Mouse (Mus musculus): Measurements from ENCODE around the gene Mmp24. TPM values are rescaled to one million over a fixed set of nuclear protein-coding genes. Genes with fewer than 3 reads are reported as not detected.
A peak's percentile ranks its signal among the peaks of the same experiment; 100 is the strongest.

Mmp24 gene
- polyA plus RNA-seq, 1 experiment from 2014 or later, result 0.04 TPM

GRCm38 (mm10) chr2:155756855-155757566, 18.1 kb upstream of the Mmp24 start:
- WGBS (ENCODE audit: insufficient replicate concordance), result 58% methylated on average over 14 of the region's 14 CpGs
- no peak overlapping the region for H3K4me2 ChIP-seq
- no peaks in the 10 kb centered on the region for H3K9me3 ChIP-seq (replicated peaks; ENCODE audit: control insufficient read depth, low read length)
- peaks cover 9% of the 10 kb centered on the region for H3K27me3 ChIP-seq (ENCODE audit: control insufficient read depth, insufficient read depth, low read length)
- no peak overlapping the region for H3K4me3 ChIP-seq (ENCODE audit: low read depth, low read length)
- H3K27ac ChIP-seq (ENCODE audit: low read depth, low read length), result no peak overlapping the region
- no peak overlapping the region for H3K9ac ChIP-seq (ENCODE audit: low read depth, low read length)
- no peaks in the 10 kb centered on the region for H3K4me1 ChIP-seq (ENCODE audit: control insufficient read depth, insufficient read depth, low read length)
- no peak for ATAC-seq (replicated peaks; ENCODE audit: insufficient number of reproducible peaks, low FRiP score, low TSS enrichment)
- H3K36me3 ChIP-seq (ENCODE audit: control insufficient read depth, insufficient read depth, low read length), result no peaks in the 10 kb centered on the region

- no peak overlapping the region for H3K27ac ChIP-seq (ENCODE audit: low read depth, low read length)
- no peak overlapping the region for H3K9ac ChIP-seq (ENCODE audit: low read depth, low read length)
- H3K36me3 ChIP-seq (ENCODE audit: control insufficient read depth, insufficient read depth, low read length), result no peaks in the 10 kb centered on the region
- no peaks in the 10 kb centered on the region for H3K4me1 ChIP-seq (ENCODE audit: control insufficient read depth, insufficient read depth, low read length)
- no peak for ATAC-seq (replicated peaks; ENCODE audit: insufficient number of reproducible peaks, low FRiP score, low TSS enrichment)
- H3K4me3 ChIP-seq (ENCODE audit: low read depth, low read length), result no peak overlapping the region
- peaks cover 7% of the 10 kb centered on the region; the same call in 1 of the 2 replicates for H3K27me3 ChIP-seq (ENCODE audit: control insufficient read depth, insufficient read depth, low read length)
- peak overlapping the region; percentile 29; the same call in 1 of the 2 replicates for H3K4me2 ChIP-seq
- H3K9me3 ChIP-seq (replicated peaks; ENCODE audit: control insufficient read depth, low read length), result no peaks in the 10 kb centered on the region
- WGBS (ENCODE audit: insufficient replicate concordance), result 47% methylated on average over 13 of the region's 13 CpGs
Observed at GRCm38 (mm10) chr2:155764679-155765418, 10.3 kb upstream of the Mmp24 start.

- no peaks in the 10 kb centered on the region for H3K9me3 ChIP-seq (replicated peaks; ENCODE audit: control insufficient read depth, low read length)
- no peak overlapping the region for H3K9ac ChIP-seq (ENCODE audit: low read depth, low read length)
- peaks cover 3% of the 10 kb centered on the region; the same call in 1 of the 2 replicates for H3K4me1 ChIP-seq (ENCODE audit: control insufficient read depth, insufficient read depth, low read length)
- H3K27ac ChIP-seq (ENCODE audit: low read depth, low read length), result no peak overlapping the region
- ATAC-seq (replicated peaks; ENCODE audit: insufficient number of reproducible peaks, low FRiP score, low TSS enrichment), result no peak
- peaks cover 51% of the 10 kb centered on the region for H3K27me3 ChIP-seq (ENCODE audit: control insufficient read depth, insufficient read depth, low read length)
- WGBS (ENCODE audit: insufficient replicate concordance), result 66% methylated on average over 4 of the region's 4 CpGs
- H3K4me2 ChIP-seq, result no peak overlapping the region
- no peak overlapping the region for H3K4me3 ChIP-seq (ENCODE audit: low read depth, low read length)
- no peaks in the 10 kb centered on the region for H3K36me3 ChIP-seq (ENCODE audit: control insufficient read depth, insufficient read depth, low read length)
Observed at GRCm38 (mm10) chr2:155773664-155774063, 1.5 kb upstream of the Mmp24 start.

- WGBS (ENCODE audit: insufficient replicate concordance), result 53% methylated on average over 11 of the region's 11 CpGs
- Histone ChIP-seq H3K4me2 (no peak overlapping the region), H3K36me3 (ENCODE audit: control insufficient read depth, insufficient read depth, low read length) (no peaks in the 10 kb centered on the region), H3K4me3 (ENCODE audit: low read depth, low read length) (peak overlapping the region; percentile 56), H3K9me3 (replicated peaks; ENCODE audit: control insufficient read depth, low read length) (no peaks in the 10 kb centered on the region), H3K4me1 (ENCODE audit: control insufficient read depth, insufficient read depth, low read length) (peaks cover 3% of the 10 kb centered on the region; the same call in 1 of the 2 replicates), H3K9ac (ENCODE audit: low read depth, low read length) (no peak overlapping the region), H3K27ac (ENCODE audit: low read depth, low read length) (no peak overlapping the region), H3K27me3 (ENCODE audit: control insufficient read depth, insufficient read depth, low read length) (peaks cover 50% of the 10 kb centered on the region)
- no peak for ATAC-seq (replicated peaks; ENCODE audit: insufficient number of reproducible peaks, low FRiP score, low TSS enrichment)
Observed at GRCm38 (mm10) chr2:155774261-155774926, 748 bp upstream of the Mmp24 start.

GRCm38 (mm10) chr2:155775685-155776263, 632 bp downstream of the Mmp24 start:
- H3K9me3 ChIP-seq (replicated peaks; ENCODE audit: control insufficient read depth, low read length), result no peaks in the 10 kb centered on the region
- peaks cover 48% of the 10 kb centered on the region for H3K27me3 ChIP-seq (ENCODE audit: control insufficient read depth, insufficient read depth, low read length)
- no peaks in the 10 kb centered on the region for H3K36me3 ChIP-seq (ENCODE audit: control insufficient read depth, insufficient read depth, low read length)
- no peak overlapping the region for H3K27ac ChIP-seq (ENCODE audit: low read depth, low read length)
- WGBS (ENCODE audit: insufficient replicate concordance), result 1% methylated on average over 44 of the region's 44 CpGs
- no peak overlapping the region for H3K9ac ChIP-seq (ENCODE audit: low read depth, low read length)
- peaks cover 3% of the 10 kb centered on the region; the same call in 1 of the 2 replicates for H3K4me1 ChIP-seq (ENCODE audit: control insufficient read depth, insufficient read depth, low read length)
- H3K4me2 ChIP-seq, result peak overlapping the region; percentile 97
- peak overlapping the region; percentile 56 for H3K4me3 ChIP-seq (ENCODE audit: low read depth, low read length)
- ATAC-seq (replicated peaks; ENCODE audit: insufficient number of reproducible peaks, low FRiP score, low TSS enrichment), result peak; percentile 49; the same call in 1 of the 2 replicates

- Histone ChIP-seq H3K27me3 (ENCODE audit: control insufficient read depth, insufficient read depth, low read length) (peaks cover 48% of the 10 kb centered on the region), H3K4me2 (no peak overlapping the region)
- no peak for ATAC-seq (replicated peaks; ENCODE audit: insufficient number of reproducible peaks, low FRiP score, low TSS enrichment)
Observed at GRCm38 (mm10) chr2:155776824-155777687, 1.9 kb downstream of the Mmp24 start.

GRCm38 (mm10) chr2:155777688-155777985, 2.5 kb downstream of the Mmp24 start:
- no peak for ATAC-seq (replicated peaks; ENCODE audit: insufficient number of reproducible peaks, low FRiP score, low TSS enrichment)
- H3K4me3 ChIP-seq (ENCODE audit: low read depth, low read length), result no peak overlapping the region
- 77% methylated on average over 4 of the region's 4 CpGs for WGBS (ENCODE audit: insufficient replicate concordance)
- H3K4me1 ChIP-seq (ENCODE audit: control insufficient read depth, insufficient read depth, low read length), result peaks cover 3% of the 10 kb centered on the region; the same call in 1 of the 2 replicates
- no peak overlapping the region for H3K9ac ChIP-seq (ENCODE audit: low read depth, low read length)
- H3K27me3 ChIP-seq (ENCODE audit: control insufficient read depth, insufficient read depth, low read length), result peaks cover 46% of the 10 kb centered on the region
- no peak overlapping the region for H3K27ac ChIP-seq (ENCODE audit: low read depth, low read length)
- no peaks in the 10 kb centered on the region for H3K9me3 ChIP-seq (replicated peaks; ENCODE audit: control insufficient read depth, low read length)
- no peak overlapping the region for H3K4me2 ChIP-seq
- no peaks in the 10 kb centered on the region for H3K36me3 ChIP-seq (ENCODE audit: control insufficient read depth, insufficient read depth, low read length)

More at GRCm38 (mm10) chr2:155776824-155777687, 1.9 kb downstream of the Mmp24 start:
- no peaks in the 10 kb centered on the region for H3K36me3 ChIP-seq (ENCODE audit: control insufficient read depth, insufficient read depth, low read length)
- no peak overlapping the region for H3K4me3 ChIP-seq (ENCODE audit: low read depth, low read length)
- no peak overlapping the region for H3K27ac ChIP-seq (ENCODE audit: low read depth, low read length)
- H3K4me1 ChIP-seq (ENCODE audit: control insufficient read depth, insufficient read depth, low read length), result peaks cover 3% of the 10 kb centered on the region; the same call in 1 of the 2 replicates
- no peaks in the 10 kb centered on the region for H3K9me3 ChIP-seq (replicated peaks; ENCODE audit: control insufficient read depth, low read length)
- WGBS (ENCODE audit: insufficient replicate concordance), result 65% methylated on average over 10 of the region's 10 CpGs
- no peak overlapping the region for H3K9ac ChIP-seq (ENCODE audit: low read depth, low read length)

All from heart, embryonic 11.5 days (tissue).